Mouse (Mus musculus): ENCODE measurements around the gene Plxdc2. TPM values are rescaled to one million over a fixed set of nuclear protein-coding genes. Genes with fewer than 3 reads are reported as not detected.

Gene Plxdc2
- total and polyA plus RNA-seq, 2 experiments, result 0.09 to 0.55 TPM

- H3K4me1 ChIP-seq (ENCODE audit: control insufficient read depth, insufficient read depth, low read length), result no peaks in the 10 kb centered on the region
- no peaks in the 10 kb centered on the region for H3K79me2 ChIP-seq (ENCODE audit: control insufficient read depth, insufficient read depth, low read length)
- no peaks in the 10 kb centered on the region for H3K27me3 ChIP-seq (ENCODE audit: control insufficient read depth, insufficient read depth, low read length)
- WGBS, result 92% methylated on average over 1 of the region's 1 CpGs
- DNase-seq (ENCODE audit: extremely low read depth, low read depth, low spot score), result no peak
- H3K27ac ChIP-seq (replicated peaks; ENCODE audit: insufficient read depth, low read depth, low read length), result no peak overlapping the region
- no peak overlapping the region for H3K4me3 ChIP-seq (ENCODE audit: insufficient read depth, low read depth, low read length)
- TF ChIP-seq POLR2A (IDR thresholded peaks at IDR 0.05; ENCODE audit: extremely low read depth, insufficient read depth, low read length) (no peak), CTCF (IDR thresholded peaks at IDR 0.05; ENCODE audit: low read depth, low read length) (no peak)
- H3K36me3 ChIP-seq (ENCODE audit: control insufficient read depth, insufficient read depth, low read length), result no peaks in the 10 kb centered on the region
- H3K9ac ChIP-seq (ENCODE audit: low read depth, low read length), result no peak overlapping the region
Measured at GRCm38 (mm10) chr2:16456264-16456780, 100.2 kb downstream of the Plxdc2 start.

GRCm38 (mm10) chr2:16459490-16459889 is 103.4 kb downstream of the Plxdc2 start:
- WGBS, result 61% methylated on average over 1 of the region's 1 CpGs

GRCm38 (mm10) chr2:16470099-16470498 is 114.0 kb downstream of the Plxdc2 start:
- WGBS, result 76% methylated on average over 3 of the region's 3 CpGs
- Histone ChIP-seq H3K9ac (ENCODE audit: low read depth, low read length) (no peak overlapping the region), H3K27me3 (ENCODE audit: control insufficient read depth, insufficient read depth, low read length) (no peaks in the 10 kb centered on the region), H3K4me3 (ENCODE audit: insufficient read depth, low read depth, low read length) (no peak overlapping the region), H3K36me3 (ENCODE audit: control insufficient read depth, insufficient read depth, low read length) (no peaks in the 10 kb centered on the region), H3K27ac (replicated peaks; ENCODE audit: insufficient read depth, low read depth, low read length) (no peak overlapping the region), H3K79me2 (ENCODE audit: control insufficient read depth, insufficient read depth, low read length) (no peaks in the 10 kb centered on the region), H3K4me1 (ENCODE audit: control insufficient read depth, insufficient read depth, low read length) (no peaks in the 10 kb centered on the region)
- no peak for DNase-seq (ENCODE audit: extremely low read depth, low read depth, low spot score)
- TF ChIP-seq POLR2A (IDR thresholded peaks at IDR 0.05; ENCODE audit: extremely low read depth, insufficient read depth, low read length), result no peak
- no peak for TF ChIP-seq CTCF (IDR thresholded peaks at IDR 0.05; ENCODE audit: low read depth, low read length)

More at GRCm38 (mm10) chr2:16459490-16459889, 103.4 kb downstream of the Plxdc2 start:
- no peak for DNase-seq (ENCODE audit: extremely low read depth, low read depth, low spot score)
- Histone ChIP-seq H3K4me3 (ENCODE audit: insufficient read depth, low read depth, low read length) (no peak overlapping the region), H3K4me1 (ENCODE audit: control insufficient read depth, insufficient read depth, low read length) (no peaks in the 10 kb centered on the region), H3K36me3 (ENCODE audit: control insufficient read depth, insufficient read depth, low read length) (no peaks in the 10 kb centered on the region), H3K27ac (replicated peaks; ENCODE audit: insufficient read depth, low read depth, low read length) (no peak overlapping the region), H3K27me3 (ENCODE audit: control insufficient read depth, insufficient read depth, low read length) (no peaks in the 10 kb centered on the region), H3K9ac (ENCODE audit: low read depth, low read length) (no peak overlapping the region), H3K79me2 (ENCODE audit: control insufficient read depth, insufficient read depth, low read length) (no peaks in the 10 kb centered on the region)
- TF ChIP-seq CTCF (IDR thresholded peaks at IDR 0.05; ENCODE audit: low read depth, low read length), result no peak
- TF ChIP-seq POLR2A (IDR thresholded peaks at IDR 0.05; ENCODE audit: extremely low read depth, insufficient read depth, low read length), result no peak

DNA sequence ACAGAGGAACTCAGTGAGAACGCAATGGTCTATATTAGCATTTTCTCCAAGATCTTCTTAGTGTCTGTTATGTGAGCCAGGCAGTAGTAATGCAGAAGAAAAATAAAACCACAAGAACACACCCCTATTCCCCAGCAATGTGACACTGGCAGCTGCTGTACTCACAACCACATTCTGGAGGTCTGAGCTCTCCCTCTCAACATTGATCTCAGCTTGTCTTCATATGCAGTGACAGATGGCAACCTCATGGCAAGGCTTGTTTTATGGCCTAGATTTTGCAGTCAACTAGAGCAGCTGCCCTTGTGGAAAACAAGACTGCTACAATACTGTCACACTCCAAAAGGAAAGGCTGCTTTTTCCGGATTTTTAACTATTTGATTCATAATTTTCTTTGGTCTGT is 127.8 kb downstream of the Plxdc2 start:
- Histone ChIP-seq H3K4me1 (ENCODE audit: control insufficient read depth, insufficient read depth, low read length) (no peaks in the 10 kb centered on the region), H3K4me3 (ENCODE audit: insufficient read depth, low read depth, low read length) (no peak overlapping the region), H3K9ac (ENCODE audit: low read depth, low read length) (no peak overlapping the region), H3K79me2 (ENCODE audit: control insufficient read depth, insufficient read depth, low read length) (no peaks in the 10 kb centered on the region), H3K27me3 (ENCODE audit: control insufficient read depth, insufficient read depth, low read length) (no peaks in the 10 kb centered on the region), H3K27ac (replicated peaks; ENCODE audit: insufficient read depth, low read depth, low read length) (no peak overlapping the region), H3K36me3 (ENCODE audit: control insufficient read depth, insufficient read depth, low read length) (no peaks in the 10 kb centered on the region)
- 85% methylated on average over 2 of the region's 2 CpGs for WGBS
- DNase-seq (ENCODE audit: extremely low read depth, low read depth, low spot score), result no peak
- TF ChIP-seq POLR2A (IDR thresholded peaks at IDR 0.05; ENCODE audit: extremely low read depth, insufficient read depth, low read length), result no peak
- no peak for TF ChIP-seq CTCF (IDR thresholded peaks at IDR 0.05; ENCODE audit: low read depth, low read length)

- Histone ChIP-seq H3K79me2 (ENCODE audit: control insufficient read depth, insufficient read depth, low read length) (no peaks in the 10 kb centered on the region), H3K27me3 (ENCODE audit: control insufficient read depth, insufficient read depth, low read length) (no peaks in the 10 kb centered on the region), H3K9ac (ENCODE audit: low read depth, low read length) (no peak overlapping the region), H3K36me3 (ENCODE audit: control insufficient read depth, insufficient read depth, low read length) (no peaks in the 10 kb centered on the region), H3K4me1 (ENCODE audit: control insufficient read depth, insufficient read depth, low read length) (no peaks in the 10 kb centered on the region), H3K4me3 (ENCODE audit: insufficient read depth, low read depth, low read length) (no peak overlapping the region), H3K27ac (replicated peaks; ENCODE audit: insufficient read depth, low read depth, low read length) (no peak overlapping the region)
- TF ChIP-seq POLR2A (IDR thresholded peaks at IDR 0.05; ENCODE audit: extremely low read depth, insufficient read depth, low read length) (no peak), CTCF (IDR thresholded peaks at IDR 0.05; ENCODE audit: low read depth, low read length) (no peak)
- DNase-seq (ENCODE audit: extremely low read depth, low read depth, low spot score), result no peak
- WGBS, result 84% methylated on average over 3 of the region's 3 CpGs
Measured at GRCm38 (mm10) chr2:16485970-16486369, 129.9 kb downstream of the Plxdc2 start.

- no peaks in the 10 kb centered on the region for H3K79me2 ChIP-seq (ENCODE audit: control insufficient read depth, insufficient read depth, low read length)
- no peak overlapping the region for H3K4me3 ChIP-seq (ENCODE audit: insufficient read depth, low read depth, low read length)
- H3K27me3 ChIP-seq (ENCODE audit: control insufficient read depth, insufficient read depth, low read length), result no peaks in the 10 kb centered on the region
- no peaks in the 10 kb centered on the region for H3K4me1 ChIP-seq (ENCODE audit: control insufficient read depth, insufficient read depth, low read length)
- TF ChIP-seq POLR2A (IDR thresholded peaks at IDR 0.05; ENCODE audit: extremely low read depth, insufficient read depth, low read length), result no peak
- TF ChIP-seq CTCF (IDR thresholded peaks at IDR 0.05; ENCODE audit: low read depth, low read length), result no peak
- WGBS, result 21% methylated on average over 3 of the region's 3 CpGs
- no peak overlapping the region for H3K27ac ChIP-seq (replicated peaks; ENCODE audit: insufficient read depth, low read depth, low read length)
- DNase-seq (ENCODE audit: extremely low read depth, low read depth, low spot score), result peak; percentile 84
- no peaks in the 10 kb centered on the region for H3K36me3 ChIP-seq (ENCODE audit: control insufficient read depth, insufficient read depth, low read length)
- H3K9ac ChIP-seq (ENCODE audit: low read depth, low read length), result no peak overlapping the region
Measured at GRCm38 (mm10) chr2:16491242-16491641, 135.1 kb downstream of the Plxdc2 start.

All from liver, adult 2 months (tissue).